Mouse (Mus musculus) stomach, postnatal 0 days (tissue): ENCODE data around the gene Mrvi1. TPM values are rescaled to one million over a fixed set of nuclear protein-coding genes. Genes with fewer than 3 reads are reported as not detected.

Experiments used
- ATAC-seq: fragments of 200-750 bp; cut with Nextera tagmentation; 2 replicates; pipeline ENCODE4 v1.8.0; 2017; ENCODE audit not compliant: low FRiP score, low TSS enrichment
- DNase-seq: peaks from one replicate; pipeline ENCODE4 v3.0.0-alpha.2; 2016; ENCODE audit warnings: low spot score
- H3K27ac ChIP-seq: fragments of 300-500 bp; sonication (generic); replicated peaks from 2 replicates; pipeline ENCODE4 v1.5.1; 2014; ENCODE audit warnings: mild to moderate bottlenecking, control low read depth
- H3K27me3 ChIP-seq: fragments of 300-500 bp; sonication (generic); 2 replicates; pipeline ENCODE4 v1.6.1; 2014; ENCODE audit warnings: low read length; ENCODE audit not compliant: control insufficient read depth, insufficient read depth
- H3K36me3 ChIP-seq: fragments of 300-500 bp; sonication (generic); 2 replicates; pipeline ENCODE4 v1.6.1; 2014; ENCODE audit warnings: low read length, mixed read lengths; ENCODE audit not compliant: control insufficient read depth, insufficient read depth
- H3K4me1 ChIP-seq: fragments of 300-500 bp; sonication (generic); replicated peaks from 2 replicates; pipeline ENCODE4 v1.6.1; 2014; ENCODE audit warnings: antibody characterized with exemption; ENCODE audit not compliant: control insufficient read depth, insufficient read depth
- H3K4me2 ChIP-seq: fragments of 300-500 bp; sonication (generic); replicated peaks from 2 replicates; pipeline ENCODE4 v1.6.1; 2014; ENCODE audit warnings: low read depth, mild to moderate bottlenecking, control low read depth, moderate library complexity
- H3K4me3 ChIP-seq: fragments of 300-500 bp; sonication (generic); 2 replicates; pipeline ENCODE4 v1.5.1; 2014; ENCODE audit warnings: low read depth, low read length, control low read depth
- H3K9ac ChIP-seq: fragments of 300-500 bp; sonication (generic); 2 replicates; pipeline ENCODE4 v1.6.1; 2014; ENCODE audit warnings: mild to moderate bottlenecking, low read length, control low read depth, mixed read lengths
- H3K9me3 ChIP-seq: fragments of 300-500 bp; sonication (generic); 2 replicates; pipeline ENCODE4 v1.6.1; 2016; ENCODE audit warnings: low read length; ENCODE audit not compliant: control insufficient read depth
- CTCF ChIP-seq: IDR thresholded peaks from 2 replicates; pipeline ENCODE4 v1.5.1; 2016; ENCODE audit warnings: antibody characterized with exemption, low read depth, mild to moderate bottlenecking, moderate library complexity
- EP300 ChIP-seq: optimal IDR thresholded peaks from 2 replicates; pipeline ENCODE3; 2016; ENCODE audit warnings: antibody characterized with exemption
- WGBS: fragments of 180-500 bp; shearing (Covaris S2); extraction: QIAGEN DNeasy Blood & Tissue Kit; methylation state at CpG from one replicate; pipeline ENCODE4 v1.1.7; 2014; 5-methylcytosine and 5-hydroxymethylcytosine counted together
- polyA plus RNA-seq: library from polyadenylated mRNA; unstranded; fragments of >200 nt; fragmentation: Nextera tagmentation; extraction: Ambion mirVana; gene quantifications from 2 replicates; pipeline ENCODE4 v1.2.1, GENCODE M21; 2015

Gene Mrvi1
- polyA plus RNA-seq, 1 experiment from 2014 or later: 8.4 TPM

GRCm38 (mm10) chr7:110949785-110950620 is 32.3 kb downstream of the Mrvi1 start:
- 82% methylated on average over 13 of the region's 13 CpGs for WGBS
- no peak for DNase-seq
- no peaks in the 10 kb centered on the region for H3K4me1 ChIP-seq
- no peaks in the 10 kb centered on the region for H3K36me3 ChIP-seq
- no peak for ATAC-seq
- no peak overlapping the region for H3K4me2 ChIP-seq
- H3K9me3 ChIP-seq: no peaks in the 10 kb centered on the region
- H3K9ac ChIP-seq: no peak overlapping the region
- H3K27me3 ChIP-seq: no peaks in the 10 kb centered on the region
- H3K27ac ChIP-seq: no peak overlapping the region
- TF ChIP-seq CTCF (no peak), EP300 (no peak)
- H3K4me3 ChIP-seq: no peak overlapping the region

DNA sequence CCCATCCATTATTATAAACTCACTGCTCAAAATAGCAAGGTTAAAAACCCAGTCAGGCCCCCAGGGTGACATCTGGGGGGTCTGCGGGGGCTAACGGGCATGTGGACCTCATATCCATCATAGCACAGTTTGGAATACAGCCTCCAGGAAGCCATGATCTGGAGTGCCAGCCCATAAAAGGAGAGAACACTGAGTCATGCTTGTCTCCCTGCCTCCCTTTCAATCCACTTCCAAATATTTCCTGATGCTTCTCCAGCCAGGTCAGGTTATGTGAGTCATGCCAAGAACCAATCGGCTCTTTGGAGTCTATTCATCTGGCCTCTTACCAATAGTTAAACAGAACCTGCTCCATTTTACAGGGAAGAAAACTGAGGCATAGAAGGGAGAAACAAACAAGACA is 33.7 kb downstream of the Mrvi1 start:
- TF ChIP-seq CTCF (no peak), EP300 (no peak)
- no peaks in the 10 kb centered on the region for H3K4me1 ChIP-seq
- H3K9me3 ChIP-seq: no peaks in the 10 kb centered on the region
- 0 out of 2 replicates have a peak overlapping the region, but pooled peaks have one; percentile 30 for H3K27ac ChIP-seq
- H3K4me2 ChIP-seq: no peak overlapping the region
- no peak for ATAC-seq
- WGBS: 50% methylated on average over 3 of the region's 3 CpGs
- H3K27me3 ChIP-seq: no peaks in the 10 kb centered on the region
- H3K9ac ChIP-seq: no peak overlapping the region
- no peak for DNase-seq
- H3K36me3 ChIP-seq: no peaks in the 10 kb centered on the region
- no peak overlapping the region for H3K4me3 ChIP-seq

DNA sequence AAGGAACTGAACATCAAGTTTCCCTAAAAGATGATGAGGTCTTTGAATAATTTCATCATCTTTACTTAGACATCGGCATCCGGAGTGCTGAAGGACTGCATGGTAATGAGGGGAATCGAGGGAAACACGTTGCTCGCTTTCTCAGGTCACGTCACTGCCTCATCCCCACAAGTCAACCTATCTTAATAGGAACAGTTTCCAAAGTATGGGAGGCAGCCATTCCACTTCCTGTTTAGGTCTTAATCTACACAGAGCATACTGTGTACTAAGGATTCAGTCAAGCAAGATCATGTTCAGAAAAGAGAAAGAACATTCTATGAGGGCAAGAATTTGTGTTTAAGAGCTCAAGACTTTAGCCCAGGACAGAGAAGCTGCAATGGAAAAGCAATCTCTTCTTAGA is 34.6 kb downstream of the Mrvi1 start:
- no peak for DNase-seq
- 88% methylated on average over 6 of the region's 6 CpGs for WGBS
- Histone ChIP-seq H3K27ac (no peak overlapping the region), H3K36me3 (no peaks in the 10 kb centered on the region), H3K4me2 (no peak overlapping the region), H3K27me3 (no peaks in the 10 kb centered on the region), H3K4me3 (no peak overlapping the region), H3K9me3 (no peaks in the 10 kb centered on the region), H3K9ac (no peak overlapping the region), H3K4me1 (no peaks in the 10 kb centered on the region)
- TF ChIP-seq CTCF (no peak), EP300 (no peak)
- no peak for ATAC-seq

DNA sequence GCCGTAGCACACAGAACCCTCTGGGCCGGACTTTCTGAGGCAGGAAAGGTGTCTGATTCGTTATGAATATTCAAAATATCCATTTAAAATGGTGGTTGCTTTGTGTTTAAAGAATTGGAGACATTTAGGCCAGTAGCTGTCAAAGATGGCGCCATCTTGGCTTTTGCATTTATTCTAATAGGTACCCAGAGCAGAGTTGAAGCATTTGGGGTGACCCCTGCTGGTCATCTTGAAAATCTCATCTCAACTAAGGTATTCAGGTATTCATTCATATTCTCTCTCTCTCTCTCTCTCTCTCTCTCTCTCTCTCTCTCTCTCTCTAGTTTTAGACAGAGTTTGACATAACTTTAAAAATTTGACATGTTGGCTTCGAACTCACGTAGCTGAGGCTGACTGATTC is 35.5 kb downstream of the Mrvi1 start:
- DNase-seq: no peak

GRCm38 (mm10) chr7:110944321-110944720 is 37.9 kb downstream of the Mrvi1 start:
- no peak overlapping the region for H3K4me2 ChIP-seq
- ATAC-seq (no peak), DNase-seq (no peak)
- H3K36me3 ChIP-seq: no peaks in the 10 kb centered on the region
- H3K9me3 ChIP-seq: no peaks in the 10 kb centered on the region
- H3K4me1 ChIP-seq: no peaks in the 10 kb centered on the region
- H3K27ac ChIP-seq: no peak overlapping the region
- H3K9ac ChIP-seq: no peak overlapping the region
- no peaks in the 10 kb centered on the region for H3K27me3 ChIP-seq
- H3K4me3 ChIP-seq: no peak overlapping the region
- no peak for TF ChIP-seq EP300
- no peak for TF ChIP-seq CTCF
- WGBS: 83% methylated on average over 5 of the region's 5 CpGs

More for the DNA sequence above, 35.5 kb downstream of the Mrvi1 start:
- 83% methylated on average over 6 of the region's 6 CpGs for WGBS
- no peak overlapping the region for H3K27ac ChIP-seq
- no peak overlapping the region for H3K9ac ChIP-seq
- H3K36me3 ChIP-seq: no peaks in the 10 kb centered on the region
- no peaks in the 10 kb centered on the region for H3K27me3 ChIP-seq
- no peaks in the 10 kb centered on the region for H3K9me3 ChIP-seq
- H3K4me3 ChIP-seq: no peak overlapping the region
- H3K4me2 ChIP-seq: no peak overlapping the region
- TF ChIP-seq EP300 (no peak), CTCF (peak; percentile 66)
- no peak for ATAC-seq
- H3K4me1 ChIP-seq: no peaks in the 10 kb centered on the region
